Mouse (Mus musculus) cerebellum, adult 2 months (tissue): ENCODE results near the gene Chrnb4.

Source experiments
- CTCF ChIP-seq: fragments of 200-500 bp; IDR thresholded peaks from 2 replicates; pipeline ENCODE4 v1.5.1; 2011; ENCODE audit warnings: low read depth, mild to moderate bottlenecking, control low read depth, low read length, moderate library complexity, borderline replicate concordance; ENCODE audit not compliant: insufficient read depth
- POLR2A ChIP-seq: fragments of 200-500 bp; IDR thresholded peaks from 2 replicates; pipeline ENCODE4 v1.6.1; 2011; ENCODE audit warnings: low read length, control low read depth, borderline replicate concordance; ENCODE audit not compliant: insufficient read depth

DNA sequence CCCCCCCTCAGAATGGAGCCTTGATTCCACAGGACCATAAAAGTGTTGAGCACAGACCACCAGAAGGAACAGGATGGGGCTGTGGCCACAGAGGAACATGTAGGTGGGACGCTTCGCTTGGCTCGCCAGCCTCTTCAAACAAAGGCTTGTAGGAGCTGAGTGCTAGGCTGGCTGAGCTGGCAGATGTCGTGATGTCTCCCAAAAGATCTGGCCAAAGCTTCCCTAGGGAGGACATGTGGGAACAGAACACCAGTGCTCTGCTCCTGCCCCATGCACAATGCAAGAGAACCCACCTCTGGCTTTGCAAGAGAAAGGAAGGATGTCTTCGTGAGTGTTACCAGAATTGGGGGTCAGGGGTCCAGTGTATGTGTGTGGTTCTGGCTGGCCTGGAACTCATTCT lies 25.3 kb downstream of the Chrnb4 start:
- no peak for TF ChIP-seq CTCF
- no peak for TF ChIP-seq POLR2A
